Mouse (Mus musculus): ENCODE data around the gene Slc9a4. TPM values are rescaled to one million over a fixed set of nuclear protein-coding genes. Genes with fewer than 3 reads are reported as not detected.
A peak's percentile ranks its signal among the peaks of the same experiment; 100 is the strongest.
"Not testable (repeated sequence)": the region's sequence is repeated elsewhere in the genome, so short reads cannot be mapped to it uniquely, and the experiment has no call there.

Gene Slc9a4
- total RNA-seq, 2 experiments from 2014 or later: 0.11 to 0.38 TPM

GRCm38 (mm10) chr1:40648234-40648633 is 68.4 kb downstream of the Slc9a4 start:
- no peak for ATAC-seq (ENCODE audit: poor library complexity, severe bottlenecking)

- no peak for ATAC-seq (ENCODE audit: poor library complexity, severe bottlenecking)
Measured at GRCm38 (mm10) chr1:40650803-40651497, 71.1 kb downstream of the Slc9a4 start.

- no peak for ATAC-seq (ENCODE audit: poor library complexity, severe bottlenecking)
Measured at GRCm38 (mm10) chr1:40657035-40657434, 77.2 kb downstream of the Slc9a4 start.

GRCm38 (mm10) chr1:40657978-40658496 is 78.2 kb downstream of the Slc9a4 start:
- ATAC-seq (ENCODE audit: poor library complexity, severe bottlenecking): peak; percentile 67

GRCm38 (mm10) chr1:40659017-40659416 is 79.1 kb downstream of the Slc9a4 start:
- ATAC-seq (ENCODE audit: poor library complexity, severe bottlenecking): no peak

GRCm38 (mm10) chr1:40659496-40659895 is 79.6 kb downstream of the Slc9a4 start:
- ATAC-seq (ENCODE audit: poor library complexity, severe bottlenecking): no peak

GRCm38 (mm10) chr1:40660838-40661237 is 81.0 kb downstream of the Slc9a4 start:
- no peak for ATAC-seq (ENCODE audit: poor library complexity, severe bottlenecking)

GRCm38 (mm10) chr1:40665401-40666370 is 85.8 kb downstream of the Slc9a4 start:
- ATAC-seq (ENCODE audit: poor library complexity, severe bottlenecking): no peak

- not testable (repeated sequence) for ATAC-seq (ENCODE audit: poor library complexity, severe bottlenecking)
Measured at GRCm38 (mm10) chr1:40667442-40667841, 87.6 kb downstream of the Slc9a4 start.

- ATAC-seq (ENCODE audit: poor library complexity, severe bottlenecking): no peak
Measured at GRCm38 (mm10) chr1:40670025-40670424, 90.1 kb downstream of the Slc9a4 start.

- ATAC-seq (ENCODE audit: poor library complexity, severe bottlenecking): no peak
Measured at GRCm38 (mm10) chr1:40671490-40671889, 91.6 kb downstream of the Slc9a4 start.

- ATAC-seq (ENCODE audit: poor library complexity, severe bottlenecking): no peak
Measured at GRCm38 (mm10) chr1:40677306-40677705, 97.4 kb downstream of the Slc9a4 start.

Other genes starting within 250 kb of the Slc9a4 start
- 4.2 and 7.3 TPM in 2 replicates for gene Il1rl1, start 150.5 kb upstream of the Slc9a4 start, total RNA-seq (2015)
- gene Il1rl1, start 150.5 kb upstream of the Slc9a4 start, total RNA-seq (2017): 5.7 and 8.9 TPM in 2 replicates
- gene Il18r1, start 114.5 kb upstream of the Slc9a4 start, total RNA-seq (2015): 6.8 and 8.9 TPM in 2 replicates
- 11.6 and 15.4 TPM in 2 replicates for gene Il18r1, start 114.5 kb upstream of the Slc9a4 start, total RNA-seq (2017)
- 28.7 and 34.9 TPM in 2 replicates for gene Il18rap, start 64.7 kb upstream of the Slc9a4 start, total RNA-seq (2015)
- 30.5 and 43.1 TPM in 2 replicates for gene Il18rap, start 64.7 kb upstream of the Slc9a4 start, total RNA-seq (2017)
- 0.04 TPM in 1 of 2 replicates, not detected in the other for gene Slc9a2, start 100.5 kb downstream of the Slc9a4 start, total RNA-seq (2015)
- 0.20 TPM in 1 of 2 replicates, not detected in the other for gene Slc9a2, start 100.5 kb downstream of the Slc9a4 start, total RNA-seq (2017)
- 2.3 and 2.4 TPM in 2 replicates for gene Mfsd9, start 210.6 kb downstream of the Slc9a4 start, total RNA-seq (2015)
- gene Mfsd9, start 210.6 kb downstream of the Slc9a4 start, total RNA-seq (2017): 1.8 and 2.4 TPM in 2 replicates
- gene Tmem182, start 225.5 kb downstream of the Slc9a4 start, total RNA-seq (2015): not detected in 2 replicates
- gene Tmem182, start 225.5 kb downstream of the Slc9a4 start, total RNA-seq (2017): not detected in 2 replicates

Data from megakaryocyte, adult 5-6 weeks (primary cell).